Mouse (Mus musculus): Measurements from ENCODE around the gene Nbas.

Nbas gene

DNA sequence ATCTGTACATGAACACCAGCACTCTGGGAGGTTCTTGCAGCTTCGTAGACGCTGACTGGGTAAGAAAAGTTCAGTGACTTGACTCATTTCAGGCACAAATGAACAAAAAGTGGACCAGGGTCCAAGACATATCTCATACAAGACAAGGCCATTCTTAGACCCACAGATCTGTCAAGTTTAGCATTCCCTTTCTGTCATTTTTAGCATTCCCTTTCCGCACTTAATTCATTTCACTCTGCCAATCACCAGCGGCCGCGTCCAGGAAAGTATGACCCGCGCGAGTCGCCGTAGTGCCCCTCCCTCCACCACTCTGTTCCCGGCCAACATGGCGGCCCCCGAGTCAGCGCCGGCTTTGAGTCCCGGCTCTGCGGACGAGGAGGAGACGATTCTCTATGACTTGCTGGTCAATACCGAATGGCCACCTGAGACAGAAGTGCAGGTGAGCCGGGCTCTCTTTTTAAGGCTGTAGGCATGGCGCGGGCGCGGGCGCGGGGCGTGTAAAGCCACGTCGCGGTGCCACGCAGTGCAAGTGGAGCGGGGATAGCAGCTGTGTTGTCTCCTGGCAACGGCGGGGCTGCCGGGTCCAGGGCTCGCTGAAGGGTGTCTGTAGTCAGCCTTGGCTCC lies at the start of gene Nbas:
Gene Nbas (plus strand): TSS at position 308 of the 624 bp plus-strand sequence.
- peak; percentile 68 to 83 for DNase-seq (ENCODE audit: low spot score in 2 of 2)

- no peak for DNase-seq (ENCODE audit: low spot score in 2 of 2)
Observed at GRCm38 (mm10) chr12:13242453-13242852, 26.5 kb upstream of the Nbas start.

DNA sequence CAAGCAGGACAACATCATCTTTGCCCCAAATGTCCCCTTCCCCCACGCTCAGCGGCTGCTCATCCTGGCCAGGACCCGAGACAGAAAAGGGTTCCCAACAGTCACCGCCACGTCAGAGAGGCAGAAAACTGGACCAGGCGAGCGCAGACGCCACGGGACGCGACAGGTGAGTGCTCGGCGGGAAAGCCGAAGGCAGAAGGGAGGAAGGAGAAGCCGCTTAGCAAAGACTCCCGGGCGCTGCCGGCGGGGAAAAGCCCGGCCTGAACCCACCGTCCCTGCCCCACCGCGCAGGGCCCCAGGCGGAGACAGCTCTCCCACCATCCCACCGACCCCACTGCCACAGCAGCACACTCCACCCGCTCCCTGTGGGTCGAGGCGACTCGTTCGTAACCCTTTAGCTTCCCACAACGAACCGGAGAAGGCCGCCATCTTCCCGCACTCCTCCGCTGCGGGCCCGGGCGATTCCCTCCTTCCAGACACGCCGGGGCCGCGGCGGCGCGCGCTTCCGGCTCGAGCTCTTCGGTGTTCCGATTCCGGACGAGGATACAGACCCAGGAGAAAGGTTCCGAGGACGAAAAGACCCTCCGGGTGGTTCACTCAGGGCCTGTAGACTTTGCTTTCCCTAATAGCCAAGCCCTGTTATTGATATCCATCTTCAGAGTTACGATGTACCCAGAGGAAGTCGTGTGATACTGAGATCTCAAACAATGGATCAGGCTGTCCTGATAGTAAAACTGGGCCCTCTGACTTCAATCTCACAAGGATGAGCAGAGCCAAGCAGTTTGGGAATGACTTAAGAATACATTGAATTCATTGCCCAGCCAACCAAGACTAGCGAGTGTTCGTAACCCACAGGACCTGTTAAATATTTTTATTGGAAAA lies 20.0 kb upstream of the Nbas start, which contains the start of gene Ddx1:
Gene Ddx1 (minus strand): TSS at position 523 of the 882 bp plus-strand sequence.
- peak; percentile 61 to 81 for DNase-seq (ENCODE audit: low spot score in 2 of 2)

GRCm38 (mm10) chr12:13249573-13249919 lies 19.4 kb upstream of the Nbas start:
- DNase-seq (ENCODE audit: low spot score in 2 of 2): no peak

GRCm38 (mm10) chr12:13255068-13255467 lies 13.9 kb upstream of the Nbas start:
- no peak for DNase-seq (ENCODE audit: low spot score in 2 of 2)

- no peak for DNase-seq (ENCODE audit: low spot score in 2 of 2)
Observed at GRCm38 (mm10) chr12:13255701-13256100, 13.2 kb upstream of the Nbas start.

DNA sequence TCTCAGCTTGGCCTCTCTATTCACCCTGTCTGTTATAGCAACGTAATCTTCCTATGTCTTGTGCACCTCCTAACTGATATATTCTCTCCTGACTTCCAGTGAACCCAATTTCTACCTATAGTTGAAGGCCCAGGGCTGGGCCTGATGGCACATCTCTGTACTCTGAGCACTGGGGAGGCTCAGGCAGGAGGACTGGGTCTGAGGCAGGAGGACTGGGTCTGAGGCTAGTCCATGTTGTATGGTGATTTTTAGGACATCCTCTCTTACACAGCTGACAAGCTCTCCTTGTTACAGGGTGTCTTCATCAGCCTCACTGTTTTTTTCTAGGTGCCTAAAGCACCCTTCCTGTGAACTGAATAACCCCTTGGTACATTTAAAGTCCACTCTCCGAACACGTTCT lies 521 bp upstream of the Nbas start:
- no peak for DNase-seq (ENCODE audit: low spot score in 2 of 2)

GRCm38 (mm10) chr12:13269570-13270390 lies 847 bp downstream of the Nbas start:
- DNase-seq (ENCODE audit: low spot score in 2 of 2): no peak

DNA sequence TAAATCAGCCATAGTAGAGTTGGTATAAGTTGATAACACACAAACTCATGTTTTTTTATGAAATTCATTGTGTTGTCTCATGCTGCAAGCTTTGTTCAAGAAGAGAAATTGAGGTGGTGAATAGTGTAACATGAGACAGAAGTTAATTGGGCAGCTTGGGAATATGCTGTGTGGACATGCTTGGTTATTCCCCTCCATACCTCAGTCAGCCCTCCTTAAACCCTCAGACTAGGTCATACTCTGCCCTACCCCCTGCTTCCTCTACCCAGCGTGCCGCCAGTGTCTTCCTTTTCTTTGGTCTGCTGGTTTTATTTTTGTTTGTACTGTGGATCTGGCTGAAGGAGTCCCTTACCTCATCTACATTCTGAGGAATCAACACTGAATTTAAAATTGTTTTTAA lies 22.5 kb downstream of the Nbas start:
- DNase-seq (ENCODE audit: low spot score in 2 of 2): no peak

DNA sequence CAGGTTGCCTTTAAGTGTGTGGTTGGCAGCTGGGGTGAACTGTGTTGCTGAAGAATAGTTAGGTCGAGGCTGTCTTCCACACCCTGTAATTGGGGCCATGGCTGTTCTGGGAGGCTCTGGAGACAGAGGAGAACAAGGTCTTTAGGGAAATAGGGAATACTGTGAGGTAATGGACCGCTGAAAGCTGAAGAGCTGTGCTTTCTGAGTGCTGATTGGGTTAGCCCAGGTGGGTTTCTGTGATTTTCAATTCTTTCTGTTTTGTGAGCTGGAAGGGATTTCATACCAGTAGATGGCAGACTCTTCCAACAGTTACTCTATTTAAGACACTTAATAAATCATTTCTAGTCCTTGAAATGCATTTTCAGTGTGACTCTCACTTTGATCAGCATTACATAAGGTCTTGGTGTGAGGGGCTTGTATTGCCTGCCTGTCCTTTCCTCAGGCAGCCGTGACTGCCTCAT lies 24.5 kb downstream of the Nbas start:
- no peak for DNase-seq (ENCODE audit: low spot score in 2 of 2)

DNA sequence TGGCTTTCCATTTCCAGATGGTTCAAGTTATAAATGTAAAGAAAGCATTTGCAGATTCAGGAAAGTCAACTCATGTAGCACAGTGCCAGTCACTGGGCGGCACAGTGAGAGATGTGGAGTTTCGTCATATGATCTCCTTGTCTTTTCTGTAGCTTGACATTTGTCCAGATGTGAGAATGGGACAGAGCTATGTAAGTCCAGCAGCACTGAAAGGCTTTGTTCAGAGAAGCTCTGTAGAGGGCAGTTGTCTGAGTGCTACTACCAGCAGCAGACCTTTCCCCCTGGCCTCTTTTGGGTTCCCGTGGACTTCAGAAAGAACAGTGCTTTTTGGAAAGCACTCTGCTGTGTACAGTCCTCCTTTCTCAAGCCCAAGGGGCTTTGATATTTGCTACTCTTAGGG lies 34.1 kb downstream of the Nbas start:
- DNase-seq (ENCODE audit: low spot score in 2 of 2): no peak

GRCm38 (mm10) chr12:13313966-13314365 lies 45.0 kb downstream of the Nbas start:
- DNase-seq (ENCODE audit: low spot score in 2 of 2): no peak

- no peak for DNase-seq (ENCODE audit: low spot score in 2 of 2)
Observed at GRCm38 (mm10) chr12:13314384-13314783, 45.5 kb downstream of the Nbas start.

DNA sequence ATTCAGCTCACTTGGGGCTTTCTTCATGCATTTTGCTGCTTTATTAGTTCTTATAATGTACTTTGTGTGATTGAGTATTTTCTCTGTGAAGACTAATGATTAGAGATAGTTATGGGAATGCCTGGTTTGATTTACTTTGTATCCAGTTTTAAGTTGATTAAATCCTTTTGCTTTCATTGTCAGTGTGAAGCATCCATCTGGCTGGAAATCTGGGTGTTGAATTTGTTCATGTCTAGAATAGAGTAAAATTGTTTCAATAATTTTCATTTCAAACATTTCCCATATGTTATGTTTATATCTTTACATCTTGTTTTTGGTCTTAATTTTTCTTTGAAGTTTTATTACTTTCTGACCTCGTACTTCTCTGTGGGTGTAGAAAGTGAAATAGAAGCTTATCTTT lies 46.1 kb downstream of the Nbas start:
- no peak for DNase-seq (ENCODE audit: low spot score in 2 of 2)

GRCm38 (mm10) chr12:13342535-13342934 lies 73.6 kb downstream of the Nbas start:
- no peak for DNase-seq (ENCODE audit: low spot score in 2 of 2)

- DNase-seq (ENCODE audit: low spot score in 2 of 2): no peak
Observed at GRCm38 (mm10) chr12:13356201-13356600, 87.3 kb downstream of the Nbas start.

GRCm38 (mm10) chr12:13356769-13357168 lies 87.8 kb downstream of the Nbas start:
- DNase-seq (ENCODE audit: low spot score in 2 of 2): no peak

- DNase-seq (ENCODE audit: low spot score in 2 of 2): no peak
Observed at GRCm38 (mm10) chr12:13357229-13357628, 88.3 kb downstream of the Nbas start.

GRCm38 (mm10) chr12:13358849-13359248 lies 89.9 kb downstream of the Nbas start:
- DNase-seq (ENCODE audit: low spot score in 2 of 2): no peak

GRCm38 (mm10) chr12:13360183-13360811 lies 91.4 kb downstream of the Nbas start:
- DNase-seq (ENCODE audit: low spot score in 2 of 2): no peak

DNA sequence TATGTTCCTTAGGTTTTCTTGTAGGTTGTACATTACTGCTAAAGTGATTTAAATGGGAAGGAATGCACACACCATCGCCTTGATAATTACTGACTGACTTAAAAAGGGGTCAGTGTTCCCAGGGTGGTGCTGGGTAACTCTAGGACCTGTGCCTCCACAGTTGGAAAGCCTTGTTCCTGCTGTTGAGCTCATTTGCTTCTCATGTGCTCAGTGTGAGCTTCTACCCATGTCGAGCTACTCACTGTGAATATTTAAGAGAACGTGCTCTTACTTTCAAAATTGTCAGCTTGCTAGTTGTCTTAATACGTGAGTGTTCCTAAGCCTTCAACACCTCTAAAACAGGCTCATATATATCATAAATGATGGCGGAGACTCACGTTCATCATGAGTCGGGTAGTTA lies 112.6 kb downstream of the Nbas start:
- no peak for DNase-seq (ENCODE audit: low spot score in 2 of 2)

GRCm38 (mm10) chr12:13382046-13382445 lies 113.1 kb downstream of the Nbas start:
- DNase-seq (ENCODE audit: low spot score in 2 of 2): no peak

All from frontal cortex, postnatal 10 days (tissue).